Comparison of ENCODE assay signal across 26 mouse cellular contexts in the genomic region with DNA sequence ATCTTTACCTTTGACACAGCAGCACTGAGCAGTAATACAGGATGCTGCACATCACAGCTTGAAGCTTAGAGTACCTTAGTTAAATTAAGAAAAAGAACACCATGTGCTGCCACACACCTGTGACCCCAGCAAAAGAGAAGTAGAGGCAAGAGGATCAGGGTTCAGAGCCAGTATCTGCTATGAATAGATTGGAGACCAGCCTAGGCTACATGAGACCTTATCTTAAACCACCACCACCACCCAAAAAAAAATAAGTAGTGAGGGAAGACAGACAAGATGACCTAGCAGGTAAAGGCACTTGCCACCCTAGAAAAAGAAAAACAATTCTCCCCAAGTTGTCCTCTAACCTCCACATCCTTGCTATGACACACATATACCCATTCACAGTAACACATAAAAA. TPM values are rescaled to one million over a fixed set of nuclear protein-coding genes. Genes with fewer than 3 reads are reported as not detected.
DNase-seq lines count a peak whose midpoint lies in the region; ATAC-seq and TF ChIP-seq lines count a peak whose summit lies in the region.
"Had no signal": no experiment of that assay in that cellular context is flagged by ENCODE, and none has a peak within 500 bp of the region (broad histone marks: within the 10 kb centered on the region; RNA-seq: fewer than 3 reads in every experiment).

No protein-coding gene starts in this region.

- no peaks in the 10 kb centered on the region for H3K27me3 ChIP-seq in heart, embryonic 11.5 days (ENCODE audit: control insufficient read depth, insufficient read depth, low read length)
- no peaks in the 10 kb centered on the region for H3K27me3 ChIP-seq in MEL (ENCODE audit: control insufficient read depth in 1 of 2, insufficient read depth in 2 of 2, low read length in 2 of 2)
- H3K27me3 ChIP-seq in liver, embryonic 14.5 days (ENCODE audit: control insufficient read depth, insufficient read depth, low read length): no peaks in the 10 kb centered on the region
- H3K27me3 ChIP-seq: embryonic facial prominence, embryonic 12.5 days; embryonic facial prominence, embryonic 15.5 days; forebrain, embryonic 12.5 days; forebrain, embryonic 15.5 days; hindbrain, embryonic 12.5 days; hindbrain, embryonic 15.5 days; Patski had no signal

- no peak overlapping the region for H3K4me3 ChIP-seq in heart, embryonic 11.5 days (ENCODE audit: low read depth, low read length)
- H3K4me3 ChIP-seq in MEL (ENCODE audit: control insufficient read depth in 1 of 2, insufficient read depth in 1 of 2, low read depth in 2 of 2, low read length in 2 of 2): no peak overlapping the region
- H3K4me3 ChIP-seq in liver, embryonic 14.5 days (ENCODE audit: insufficient read depth in 1 of 2, low read depth in 2 of 2, low read length in 2 of 2): no peak overlapping the region
- H3K4me3 ChIP-seq: embryonic facial prominence, embryonic 12.5 days; embryonic facial prominence, embryonic 15.5 days; erythroblast, embryonic 14.5 days; forebrain, embryonic 12.5 days; forebrain, embryonic 15.5 days; heart, adult 2 months; heart, embryonic 10.5 days; hindbrain, embryonic 12.5 days; hindbrain, embryonic 15.5 days had no signal

- no peak for ATAC-seq in heart, embryonic 11.5 days (replicated peaks; ENCODE audit: insufficient number of reproducible peaks, low FRiP score, low TSS enrichment)
- ATAC-seq in liver, embryonic 14.5 days (ENCODE audit: insufficient read depth): peak; percentile 56; the same call in 1 of the 2 replicates
- peak; percentile 57 for ATAC-seq in megakaryocyte progenitor cell, adult 5-6 weeks (replicated peaks; ENCODE audit: poor library complexity)
- ATAC-seq: forebrain, embryonic 15.5 days; Patski had no signal

- no peak overlapping the region for H3K9ac ChIP-seq in heart, embryonic 11.5 days (ENCODE audit: low read depth, low read length)
- no peak overlapping the region for H3K9ac ChIP-seq in MEL (ENCODE audit: control insufficient read depth, low read depth, low read length, poor library complexity, severe bottlenecking)
- H3K9ac ChIP-seq in liver, embryonic 14.5 days (replicated peaks): no peak overlapping the region
- H3K9ac ChIP-seq: embryonic facial prominence, embryonic 12.5 days; embryonic facial prominence, embryonic 15.5 days; forebrain, embryonic 12.5 days; forebrain, embryonic 15.5 days; hindbrain, embryonic 12.5 days; hindbrain, embryonic 15.5 days had no signal

- no peak overlapping the region for H3K27ac ChIP-seq in heart, embryonic 11.5 days (ENCODE audit: low read depth, low read length)
- no peak overlapping the region for H3K27ac ChIP-seq in MEL (ENCODE audit: control insufficient read depth, low read depth, low read length)
- no peak overlapping the region for H3K27ac ChIP-seq in liver, embryonic 14.5 days
- H3K27ac ChIP-seq: embryonic facial prominence, embryonic 12.5 days; embryonic facial prominence, embryonic 15.5 days; forebrain, embryonic 12.5 days; forebrain, embryonic 15.5 days; heart, adult 2 months; heart, embryonic 10.5 days; hindbrain, embryonic 12.5 days; hindbrain, embryonic 15.5 days had no signal

- no peak for TF ChIP-seq POLR2A in MEL (IDR thresholded peaks at IDR 0.05; ENCODE audit: control insufficient read depth in 1 of 2, insufficient read depth in 1 of 2, low read depth in 1 of 2, low read length in 2 of 2, poor library complexity in 1 of 2)

- intact Hi-C loops in left cerebral cortex, postnatal 4 days (cut with DNase I): no loop called here

- peak; percentile 45 for DNase-seq in heart, adult 11 months
- DNase-seq in MEL (ENCODE audit: low read depth, low spot score): no peak
- DNase-seq in liver, embryonic 14.5 days (ENCODE audit: low read depth in 3 of 3, low spot score in 3 of 3): peak in 2 of 3 experiments; percentile 16 to 19
- no peak for DNase-seq in layer of hippocampus, adult 18-20 months (ENCODE audit: low spot score in 2 of 2)
- DNase-seq in right cerebral cortex, postnatal 36 days (ENCODE audit: low spot score in 2 of 2): no peak
- DNase-seq in left cerebral cortex, postnatal 4 days: no peak
- DNase-seq: adrenal gland, postnatal 10 days; adrenal gland, postnatal 36 days; cerebellum, adult 11 months; cerebellum, adult 2 months; cerebellum, adult 9-11 months; cerebellum, postnatal 25 days; gastrocnemius, postnatal 25 days; heart, adult 2 months had no signal

- TF ChIP-seq EP300 in MEL (IDR thresholded peaks at IDR 0.05; ENCODE audit: low read depth in 1 of 2, low read length in 2 of 2): peak in 1 of 2 experiments; percentile 43; a peak in 1 of 4 replicates
- TF ChIP-seq EP300 in liver, embryonic 14.5 days (IDR thresholded peaks at IDR 0.05; ENCODE audit: low read depth): peak; percentile 23; the same call in 1 of the 2 replicates

- peaks cover 32% of the 10 kb centered on the region for H3K36me3 ChIP-seq in heart, embryonic 11.5 days (ENCODE audit: control insufficient read depth, insufficient read depth, low read length)
- peaks cover 13 to 19% of the 10 kb centered on the region in 2 experiments for H3K36me3 ChIP-seq in MEL (ENCODE audit: control insufficient read depth in 1 of 2, insufficient read depth in 2 of 2, low read length in 2 of 2)
- peaks cover 19% of the 10 kb centered on the region for H3K36me3 ChIP-seq in liver, embryonic 14.5 days (replicated peaks; ENCODE audit: control insufficient read depth, insufficient read depth, low read depth)

- TF ChIP-seq CTCF in MEL (IDR thresholded peaks at IDR 0.05 in 2 of 3, conservative IDR thresholded peaks at IDR 0.05 in 1 of 3; ENCODE audit: control insufficient read depth in 1 of 3, insufficient read depth in 1 of 3, low read depth in 2 of 3, low read length in 3 of 3, poor library complexity in 1 of 3, severe bottlenecking in 1 of 3): no peak
- no peak for TF ChIP-seq CTCF in liver, embryonic 14.5 days (IDR thresholded peaks at IDR 0.05; ENCODE audit: low read depth)

- H3K9me3 ChIP-seq in heart, embryonic 11.5 days (replicated peaks; ENCODE audit: control insufficient read depth, low read length): no peaks in the 10 kb centered on the region
- H3K9me3 ChIP-seq in MEL (replicated peaks; ENCODE audit: insufficient read depth, low read length): no peaks in the 10 kb centered on the region
- H3K9me3 ChIP-seq in liver, embryonic 14.5 days (ENCODE audit: control insufficient read depth, low read length): no peaks in the 10 kb centered on the region
- H3K9me3 ChIP-seq: embryonic facial prominence, embryonic 12.5 days; embryonic facial prominence, embryonic 15.5 days; forebrain, embryonic 12.5 days; forebrain, embryonic 15.5 days; heart, embryonic 10.5 days; hindbrain, embryonic 12.5 days; hindbrain, embryonic 15.5 days had no signal

- no peaks in the 10 kb centered on the region for H3K4me1 ChIP-seq in heart, embryonic 11.5 days (ENCODE audit: control insufficient read depth, insufficient read depth, low read length)
- H3K4me1 ChIP-seq in MEL (ENCODE audit: control insufficient read depth in 1 of 2, insufficient read depth in 2 of 2, low read length in 2 of 2): peaks cover 0 to 13% of the 10 kb centered on the region in 2 experiments; a peak in 2 of 4 replicates
- peaks cover 0 to 6% of the 10 kb centered on the region in 2 experiments; a peak in 1 of 4 replicates for H3K4me1 ChIP-seq in liver, embryonic 14.5 days (replicated peaks; ENCODE audit: control insufficient read depth in 2 of 2, insufficient read depth in 2 of 2, low read length in 1 of 2)
- H3K4me1 ChIP-seq: embryonic facial prominence, embryonic 12.5 days; embryonic facial prominence, embryonic 15.5 days; forebrain, embryonic 12.5 days; forebrain, embryonic 15.5 days; heart, embryonic 10.5 days; hindbrain, embryonic 12.5 days; hindbrain, embryonic 15.5 days had no signal

- H3K4me2 ChIP-seq in heart, embryonic 11.5 days: no peak overlapping the region
- no peak overlapping the region for H3K4me2 ChIP-seq in liver, embryonic 14.5 days (ENCODE audit: low read depth)
- H3K4me2 ChIP-seq: embryonic facial prominence, embryonic 12.5 days; embryonic facial prominence, embryonic 15.5 days; forebrain, embryonic 12.5 days; forebrain, embryonic 15.5 days; hindbrain, embryonic 12.5 days; hindbrain, embryonic 15.5 days had no signal

- TF ChIP-seq RAD21 in MEL (IDR thresholded peaks at IDR 0.05; ENCODE audit: low read depth, low read length): no peak

- no peaks in the 10 kb centered on the region for H3K79me2 ChIP-seq in MEL (ENCODE audit: control insufficient read depth, insufficient read depth, low read length, poor library complexity)

TF ChIP-seq in MEL, 35 proteins besides CTCF, POLR2A, EP300 and RAD21 (continues in another document):
- TF ChIP-seq TAL1 (IDR thresholded peaks at IDR 0.05; ENCODE audit: low read length) (peak; percentile 22; the same call in 1 of the 2 replicates), POLR2AphosphoS5 (IDR thresholded peaks at IDR 0.05; ENCODE audit: borderline replicate concordance, low read depth, low read length) (no peak), TCF12 (IDR thresholded peaks at IDR 0.05; ENCODE audit: low read depth, low read length) (peak; percentile 67; the same call in 1 of the 2 replicates), MYC (IDR thresholded peaks at IDR 0.05; ENCODE audit: low read depth, low read length) (no peak), HCFC1 (IDR thresholded peaks at IDR 0.05; ENCODE audit: low read depth, low read length) (no peak), ZNF384 (IDR thresholded peaks at IDR 0.05; ENCODE audit: low read depth, low read length) (peak; percentile 53; the same call in 1 of the 2 replicates), GABPA (IDR thresholded peaks at IDR 0.05; ENCODE audit: low read depth, low read length) (no peak), E2F4 (IDR thresholded peaks at IDR 0.05; ENCODE audit: borderline replicate concordance, low read depth, low read length) (no peak), ELF1 (IDR thresholded peaks at IDR 0.05; ENCODE audit: low read depth, low read length) (no peak), MAX (IDR thresholded peaks at IDR 0.05; ENCODE audit: low read length) (no peak), SIN3A (IDR thresholded peaks at IDR 0.05; ENCODE audit: low read length) (no peak), GATA1 (IDR thresholded peaks at IDR 0.05; ENCODE audit: low read depth, low read length) (peak; percentile 28; the same call in 1 of the 2 replicates), ZC3H11A (IDR thresholded peaks at IDR 0.05; ENCODE audit: low read depth, low read length) (no peak), SMC3 (IDR thresholded peaks at IDR 0.05; ENCODE audit: low read depth, low read length) (no peak)

RNA-seq across cellular contexts. Expression of gene Dkk3, which starts 50.1 kb away (rescaled TPM):
- 72.4 and 97.5 TPM in 2 replicates for polyA plus RNA-seq in heart, embryonic 11.5 days (2014; fragmentation: Nextera tagmentation; extraction: Ambion mirVana)
- total RNA-seq in MEL (2012; rRNA removed): not detected in 2 replicates
- polyA plus RNA-seq in MEL (2012; ENCODE audit: insufficient read depth in 1 of 2, insufficient read length in 2 of 2, low read depth in 1 of 2, low replicate concordance in 2 of 2, missing spikeins in 1 of 2): not detected
- polyA plus RNA-seq in liver, embryonic 14.5 days (2012; rRNA removed): 1.1 and 1.5 TPM in 2 replicates
- polyA plus RNA-seq in liver, embryonic 14.5 days (2014; fragmentation: Nextera tagmentation; extraction: Ambion mirVana): 2.3 and 2.4 TPM in 2 replicates
- total RNA-seq in megakaryocyte progenitor cell, adult 5-6 weeks (2015): 0.07 TPM in 1 of 2 replicates, not detected in the other
- total RNA-seq in megakaryocyte progenitor cell, adult 5-6 weeks (2017): not detected in 2 replicates
- total RNA-seq in layer of hippocampus, adult 18-20 months (2021): 100 to 1,000 TPM; 283 to 293 TPM
- total RNA-seq in left cerebral cortex, postnatal 4 days (2021): 10 to 100 TPM; 58.4 to 59.0 TPM
- total RNA-seq: hematopoietic stem cell, adult 5-6 weeks had no signal
- polyA plus RNA-seq: erythroblast, embryonic 14.5 days had no signal

Comparison
In these comparisons a context has a peak if more than half of its experiments do, and no peak if none do; other contexts are left out.
1. DNase-seq: peak in heart, adult 11 months (single experiment) and liver, embryonic 14.5 days (2 of 3); none in MEL (single experiment), layer of hippocampus, adult 18-20 months (0 of 2), right cerebral cortex, postnatal 36 days (0 of 2) and left cerebral cortex, postnatal 4 days (single experiment).
2. RNA of gene Dkk3, which starts 50.1 kb away (total RNA-seq): 283 to 293 TPM in layer of hippocampus, adult 18-20 months and 58.4 to 59.0 TPM in left cerebral cortex, postnatal 4 days; not detected in MEL and 0.07 TPM in megakaryocyte progenitor cell, adult 5-6 weeks; every median in the first group is over 10 times any median in the second.